Mouse (Mus musculus): ENCODE results near the gene Trim69. TPM values are rescaled to one million over a fixed set of nuclear protein-coding genes. Genes with fewer than 3 reads are reported as not detected.
"Not testable (repeated sequence)": the region's sequence is repeated elsewhere in the genome, so short reads cannot be mapped to it uniquely, and the experiment has no call there.

Trim69 gene
- polyA plus RNA-seq, 1 experiment from 2014 or later, result 0.14 TPM

GRCm38 (mm10) chr2:122201501-122201900 lies 41.0 kb downstream of the Trim69 start:
- DNase-seq (ENCODE audit: low read depth, low spot score), result no peak
- CTCF ChIA-PET, result interaction anchor here (1.0 to 1.8 kb wide), 2 partner anchors 42 to 177 kb away, joined by 3 to 4 read pairs; no protein-coding TSS in a partner anchor
- no peak for ATAC-seq
- no peaks in the 10 kb centered on the region for H3K27me3 ChIP-seq
- no peak for TF ChIP-seq CTCF (IDR thresholded peaks at IDR 0.05)
- POLR2A ChIA-PET, result no interaction called here
- in situ Hi-C loops (cut with MboI; ENCODE audit: low pct_unique_long_range_greater_than_20kb), result loop anchor here (5.0 kb wide), 2 partner anchors 41 to 176 kb away; no protein-coding TSS in a partner anchor

- no peaks in the 10 kb centered on the region for H3K27me3 ChIP-seq
- ChIA-PET CTCF (no interaction called here), POLR2A (no interaction called here)
- ATAC-seq (no peak), DNase-seq (ENCODE audit: low read depth, low spot score) (no peak)
- no peak for TF ChIP-seq CTCF (IDR thresholded peaks at IDR 0.05)
- in situ Hi-C loops (cut with MboI; ENCODE audit: low pct_unique_long_range_greater_than_20kb), result no loop called here
These were observed 46.1 kb downstream of the Trim69 start for GRCm38 (mm10) chr2:122206440-122207107.

- CTCF ChIA-PET, result interaction anchor here (1.0 kb wide), 1 partner anchor 15 kb away, joined by 3 read pairs; no protein-coding TSS in a partner anchor
- POLR2A ChIA-PET, result no interaction called here
- TF ChIP-seq CTCF (IDR thresholded peaks at IDR 0.05), result no peak
- DNase-seq (ENCODE audit: low read depth, low spot score) (no peak), ATAC-seq (no peak)
- in situ Hi-C loops (cut with MboI; ENCODE audit: low pct_unique_long_range_greater_than_20kb), result no loop called here
- no peaks in the 10 kb centered on the region for H3K27me3 ChIP-seq
These were observed 50.2 kb downstream of the Trim69 start for GRCm38 (mm10) chr2:122210534-122211228.

GRCm38 (mm10) chr2:122217075-122217474 lies 56.6 kb downstream of the Trim69 start:
- in situ Hi-C loops (cut with MboI; ENCODE audit: low pct_unique_long_range_greater_than_20kb); CTCF ChIA-PET; POLR2A ChIA-PET; DNase-seq (ENCODE audit: low read depth, low spot score); H3K27me3 ChIP-seq; ATAC-seq: not testable (repeated sequence)

- ChIA-PET CTCF (no interaction called here), POLR2A (interaction anchor here (0.6 kb wide), 1 partner anchor 355 kb away, joined by 4 read pairs; no protein-coding TSS in a partner anchor)
- TF ChIP-seq CTCF (IDR thresholded peaks at IDR 0.05), result no peak
- ATAC-seq (no peak), DNase-seq (ENCODE audit: low read depth, low spot score) (no peak)
- in situ Hi-C loops (cut with MboI; ENCODE audit: low pct_unique_long_range_greater_than_20kb), result no loop called here
- no peaks in the 10 kb centered on the region for H3K27me3 ChIP-seq
These were observed 57.7 kb downstream of the Trim69 start for GRCm38 (mm10) chr2:122218234-122218633.

- H3K27me3 ChIP-seq, result no peaks in the 10 kb centered on the region
- no peak for DNase-seq (ENCODE audit: low read depth, low spot score)
- ChIA-PET POLR2A (no interaction called here), CTCF (interaction anchor here (1.0 to 1.5 kb wide), 2 partner anchors 21 to 23 kb away, joined by 3 to 4 read pairs; no protein-coding TSS in a partner anchor)
- no peak for ATAC-seq
- TF ChIP-seq CTCF (IDR thresholded peaks at IDR 0.05), result no peak
- in situ Hi-C loops (cut with MboI; ENCODE audit: low pct_unique_long_range_greater_than_20kb), result no loop called here
These were observed 60.9 kb downstream of the Trim69 start for GRCm38 (mm10) chr2:122221378-122221777.

GRCm38 (mm10) chr2:122221798-122222197 lies 61.3 kb downstream of the Trim69 start:
- ChIA-PET POLR2A (no interaction called here), CTCF (interaction anchor here (1.5 kb wide), 1 partner anchor 22 kb away, joined by 4 read pairs; no protein-coding TSS in a partner anchor)
- in situ Hi-C loops (cut with MboI; ENCODE audit: low pct_unique_long_range_greater_than_20kb), result no loop called here
- DNase-seq (ENCODE audit: low read depth, low spot score), result no peak
- no peak for TF ChIP-seq CTCF (IDR thresholded peaks at IDR 0.05)
- no peaks in the 10 kb centered on the region for H3K27me3 ChIP-seq
- no peak for ATAC-seq

- no peak for TF ChIP-seq CTCF (IDR thresholded peaks at IDR 0.05)
- DNase-seq (ENCODE audit: low read depth, low spot score) (no peak), ATAC-seq (no peak)
- ChIA-PET CTCF (interaction anchor here (1.5 kb wide), 1 partner anchor 22 kb away, joined by 4 read pairs; no protein-coding TSS in a partner anchor), POLR2A (no interaction called here)
- in situ Hi-C loops (cut with MboI; ENCODE audit: low pct_unique_long_range_greater_than_20kb), result no loop called here
- H3K27me3 ChIP-seq, result no peaks in the 10 kb centered on the region
These were observed 61.8 kb downstream of the Trim69 start for GRCm38 (mm10) chr2:122222272-122222671.

GRCm38 (mm10) chr2:122223654-122224053 lies 63.2 kb downstream of the Trim69 start:
- ATAC-seq, result no peak
- H3K27me3 ChIP-seq, result no peaks in the 10 kb centered on the region
- CTCF ChIA-PET, result no interaction called here
- in situ Hi-C loops (cut with MboI; ENCODE audit: low pct_unique_long_range_greater_than_20kb), result no loop called here
- POLR2A ChIA-PET, result no interaction called here
- no peak for DNase-seq (ENCODE audit: low read depth, low spot score)
- no peak for TF ChIP-seq CTCF (IDR thresholded peaks at IDR 0.05)

Other genes with a start within 250 kb of the Trim69 start
- 22.7 TPM for gene Ctdspl2, start 204.7 kb upstream of the Trim69 start, polyA plus RNA-seq (2021)
- 0.05 TPM for gene Mageb3, start 204.6 kb upstream of the Trim69 start, polyA plus RNA-seq (2021)
- 8.1 TPM for gene Eif3j1, start 132.2 kb upstream of the Trim69 start, polyA plus RNA-seq (2021)
- gene Spg11, start 42.3 kb upstream of the Trim69 start, polyA plus RNA-seq (2021), result 17.0 TPM
- gene B2m, start 13.0 kb upstream of the Trim69 start, polyA plus RNA-seq (2021), result 598 TPM
- 0.05 TPM for gene Patl2, start 25.5 kb downstream of the Trim69 start, polyA plus RNA-seq (2021)
- gene Terb2, start 25.6 kb downstream of the Trim69 start, polyA plus RNA-seq (2021), result not detected
- gene Sord, start 74.0 kb downstream of the Trim69 start, polyA plus RNA-seq (2021), result 29.2 TPM
- 0.01 TPM for gene Duox2, start 137.7 kb downstream of the Trim69 start, polyA plus RNA-seq (2021)
- gene Duoxa2, start 138.2 kb downstream of the Trim69 start, polyA plus RNA-seq (2021), result not detected
- 0.05 TPM for gene Duoxa1, start 153.0 kb downstream of the Trim69 start, polyA plus RNA-seq (2021)
- 0.04 TPM for gene Duox1, start 155.0 kb downstream of the Trim69 start, polyA plus RNA-seq (2021)
- 8.3 TPM for gene Shf, start 208.5 kb downstream of the Trim69 start, polyA plus RNA-seq (2021)